Mouse (Mus musculus) kidney, postnatal 14 days (tissue): ENCODE results near the gene Pcdh9.
A peak's percentile ranks its signal among the peaks of the same experiment; 100 is the strongest.

Source experiments
- DNase-seq: peaks from one replicate; pipeline ENCODE4 v3.0.0; 2022; ENCODE audit warnings: mixed read lengths

The Pcdh9 gene

GRCm38 (mm10) chr14:93102755-93103154 is 787.7 kb downstream of the Pcdh9 start:
- DNase-seq = no peak

GRCm38 (mm10) chr14:93095081-93095480 is 795.4 kb downstream of the Pcdh9 start:
- DNase-seq = no peak

- DNase-seq = no peak
These were observed 797.7 kb downstream of the Pcdh9 start for GRCm38 (mm10) chr14:93092806-93093205.

- no peak for DNase-seq
These were observed 804.8 kb downstream of the Pcdh9 start for GRCm38 (mm10) chr14:93085646-93086045.

GRCm38 (mm10) chr14:93083140-93083539 is 807.3 kb downstream of the Pcdh9 start:
- DNase-seq = no peak

GRCm38 (mm10) chr14:93080910-93081309 is 809.6 kb downstream of the Pcdh9 start:
- no peak for DNase-seq

DNA sequence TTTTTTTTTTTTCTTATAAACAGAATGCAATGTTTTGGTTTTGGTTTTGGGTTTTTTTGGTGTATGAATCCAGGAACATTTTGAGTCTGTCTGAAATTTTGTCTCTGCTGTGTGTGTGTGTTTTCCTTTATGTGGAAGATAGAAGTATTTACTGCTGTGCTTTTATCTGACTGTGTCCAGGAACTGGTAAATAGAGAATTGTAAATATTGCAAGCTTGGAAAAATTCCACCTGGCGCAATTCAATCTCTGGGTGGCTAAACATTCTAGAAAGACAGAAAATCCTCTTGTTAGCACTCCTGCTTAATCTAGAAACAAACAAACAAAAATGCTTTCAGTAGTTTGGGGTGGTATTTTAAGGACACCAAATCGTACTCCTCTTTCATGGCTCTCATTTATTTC is 814.7 kb downstream of the Pcdh9 start:
- no peak for DNase-seq

DNA sequence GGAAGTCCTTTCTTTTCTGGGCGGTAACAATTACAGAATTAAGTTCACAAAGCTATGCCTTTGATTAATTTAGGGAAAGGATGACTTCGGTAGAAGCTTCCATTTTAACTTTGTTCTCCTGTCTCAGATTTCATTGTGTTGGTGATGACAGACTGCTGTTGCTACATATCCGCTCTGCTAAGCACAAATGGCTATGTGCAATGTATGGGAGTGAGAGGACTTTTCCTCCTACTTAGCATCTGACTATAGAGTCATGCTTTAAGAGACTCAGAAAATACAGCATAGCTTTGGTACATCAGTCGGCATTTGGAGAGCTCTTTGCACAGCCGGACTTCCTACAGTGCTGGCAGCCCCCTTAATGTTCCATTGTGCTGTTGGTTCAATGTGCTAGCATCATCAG is 818.1 kb downstream of the Pcdh9 start:
- DNase-seq = no peak

- DNase-seq = peak; percentile 28
These were observed 820.3 kb downstream of the Pcdh9 start for GRCm38 (mm10) chr14:93070140-93070539.

GRCm38 (mm10) chr14:93067411-93068336 is 822.8 kb downstream of the Pcdh9 start:
- DNase-seq = no peak

GRCm38 (mm10) chr14:93066732-93067410 is 823.6 kb downstream of the Pcdh9 start:
- DNase-seq = no peak

DNA sequence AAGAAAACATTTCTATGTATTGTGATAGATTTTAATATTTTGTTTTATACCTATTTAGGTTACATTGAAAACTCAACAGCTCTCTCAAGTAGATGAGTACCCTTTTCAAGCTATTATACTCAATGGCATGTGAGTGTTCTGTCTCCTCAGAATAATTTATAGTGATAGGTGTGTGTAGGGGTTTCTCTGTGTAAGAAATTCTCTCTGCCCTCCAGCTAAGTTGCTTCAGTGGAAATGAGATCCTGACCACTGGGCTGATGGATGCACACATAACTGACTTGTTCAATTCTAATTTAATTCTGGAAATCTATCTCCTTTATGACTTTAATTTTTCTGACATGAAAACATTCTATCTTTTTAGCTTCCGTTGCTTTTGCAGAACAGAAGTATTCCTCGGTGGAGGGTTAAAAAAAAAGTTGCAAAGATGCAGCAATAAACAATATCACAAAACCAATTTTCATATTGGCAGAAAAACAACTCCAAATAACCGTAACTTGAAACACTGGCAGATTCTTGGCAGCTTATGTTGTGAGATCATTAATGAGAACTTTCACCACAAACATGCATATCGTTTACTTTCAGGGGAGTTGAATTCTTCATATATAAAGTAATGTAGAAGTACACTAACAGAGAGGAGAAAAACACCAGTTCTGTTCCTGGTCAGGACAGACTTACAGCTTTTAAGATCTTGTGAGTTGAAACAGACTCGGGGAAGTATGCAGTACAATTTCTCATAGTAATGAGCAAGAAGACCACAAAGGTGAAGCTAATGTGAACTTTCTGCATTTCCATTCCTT is 828.5 kb downstream of the Pcdh9 start:
- DNase-seq = no peak

DNA sequence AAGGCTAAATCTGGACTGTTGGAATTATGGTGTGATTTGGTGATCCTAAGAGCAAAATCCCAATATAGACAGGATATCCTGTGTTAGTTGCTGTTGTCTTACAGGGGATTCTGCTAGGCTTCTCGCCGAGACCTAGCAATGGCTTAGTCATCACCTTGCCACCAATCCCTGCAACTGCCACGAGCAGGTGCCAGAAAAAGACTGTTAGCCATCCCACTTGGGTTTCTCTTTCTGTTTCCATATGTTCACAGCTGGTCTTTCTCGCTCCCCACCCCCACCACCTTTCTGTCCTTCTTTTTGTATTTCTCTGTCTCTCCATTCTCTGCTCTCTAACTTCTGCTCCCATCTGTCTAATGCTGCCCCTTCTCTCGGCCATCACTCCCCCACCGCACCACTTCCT is 831.7 kb downstream of the Pcdh9 start:
- no peak for DNase-seq

GRCm38 (mm10) chr14:93055997-93056396 is 834.5 kb downstream of the Pcdh9 start:
- no peak for DNase-seq

- no peak for DNase-seq
These were observed 849.9 kb downstream of the Pcdh9 start for GRCm38 (mm10) chr14:93040591-93040990.

DNA sequence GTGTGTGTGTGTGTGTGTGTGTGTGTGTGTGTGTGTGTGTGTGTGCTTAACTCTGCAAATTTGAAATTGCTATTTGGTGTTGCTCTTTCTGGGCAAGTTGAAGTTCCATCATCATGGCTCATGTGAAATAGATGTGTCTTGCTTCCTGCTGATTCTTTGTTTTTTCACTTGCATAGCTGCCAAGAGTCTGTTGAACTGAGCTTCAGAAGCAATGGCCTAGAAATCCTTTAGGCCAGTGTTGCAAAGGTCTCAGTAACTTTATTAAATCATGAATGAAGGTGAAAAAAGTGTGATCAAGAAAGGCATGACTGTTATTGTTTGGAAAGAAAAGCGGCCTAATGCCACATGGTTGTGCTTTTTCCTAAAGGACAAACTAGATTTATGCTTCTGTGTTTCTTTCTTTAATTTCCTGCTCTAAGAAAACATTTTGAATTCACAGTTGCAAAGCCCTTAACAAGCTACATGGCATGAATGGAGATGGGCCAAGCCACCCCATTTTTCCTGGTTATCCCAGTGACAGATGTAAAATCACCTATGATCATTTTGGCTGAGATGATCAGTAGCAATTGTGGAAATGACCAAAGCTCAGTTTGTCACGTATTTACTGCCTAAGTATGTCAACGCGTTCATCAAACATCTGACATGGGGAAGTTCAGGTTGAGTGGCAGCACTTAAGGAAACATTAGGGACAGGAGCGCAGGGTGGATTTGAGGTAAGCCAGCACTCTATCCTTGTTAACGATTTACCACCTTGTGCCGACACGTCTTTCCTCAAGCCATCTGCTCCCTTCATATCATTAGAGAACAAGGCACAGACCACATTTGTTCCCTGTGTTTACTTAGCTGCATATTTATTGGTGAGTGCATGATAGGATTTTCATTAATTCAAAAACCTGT is 850.9 kb downstream of the Pcdh9 start:
- DNase-seq = no peak

GRCm38 (mm10) chr14:93009147-93010064 is 881.1 kb downstream of the Pcdh9 start:
- peak; percentile 4 for DNase-seq
